Mouse (Mus musculus): ENCODE measurements around the gene Rnf146. TPM values are rescaled to one million over a fixed set of nuclear protein-coding genes. Genes with fewer than 3 reads are reported as not detected.

The Rnf146 gene
- total and polyA plus RNA-seq, 2 experiments from 2014 or later = 45.2 to 62.6 TPM

- DNase-seq (ENCODE audit: low spot score) (no peak), ATAC-seq (ENCODE audit: low FRiP score) (no peak)
- Histone ChIP-seq H3K27ac (ENCODE audit: low read depth, low read length) (no peak overlapping the region), H3K9ac (replicated peaks; ENCODE audit: low read length, poor library complexity, severe bottlenecking) (no peak overlapping the region), H3K27me3 (ENCODE audit: insufficient read depth, low read length) (no peaks in the 10 kb centered on the region), H3K4me1 (ENCODE audit: insufficient read depth, low read length) (no peaks in the 10 kb centered on the region), H3K4me3 (ENCODE audit: low read depth, low read length) (no peak overlapping the region), H3K9me3 (ENCODE audit: low read length) (no peaks in the 10 kb centered on the region), H3K36me3 (ENCODE audit: insufficient read depth, low read length) (peaks cover 11% of the 10 kb centered on the region), H3K4me2 (ENCODE audit: low read depth, low read length, poor library complexity, severe bottlenecking) (no peak overlapping the region)
- TF ChIP-seq CTCF (IDR thresholded peaks at IDR 0.05) = no peak
- 96% methylated on average over 4 of the region's 4 CpGs for WGBS
Observed at GRCm38 (mm10) chr10:29344232-29344631, 18.0 kb downstream of the Rnf146 start.

- DNase-seq (ENCODE audit: low spot score) = peak; percentile 76
- H3K4me1 ChIP-seq (ENCODE audit: insufficient read depth, low read length) = no peaks in the 10 kb centered on the region
- peak; percentile 83 for TF ChIP-seq CTCF (IDR thresholded peaks at IDR 0.05)
- no peak overlapping the region for H3K4me2 ChIP-seq (ENCODE audit: low read depth, low read length, poor library complexity, severe bottlenecking)
- no peaks in the 10 kb centered on the region; the same call in 1 of the 2 replicates for H3K36me3 ChIP-seq (ENCODE audit: insufficient read depth, low read length)
- no peaks in the 10 kb centered on the region for H3K27me3 ChIP-seq (ENCODE audit: insufficient read depth, low read length)
- ATAC-seq (ENCODE audit: low FRiP score) = no peak
- 52% methylated on average over 4 of the region's 4 CpGs for WGBS
- no peaks in the 10 kb centered on the region for H3K9me3 ChIP-seq (ENCODE audit: low read length)
- H3K4me3 ChIP-seq (ENCODE audit: low read depth, low read length) = no peak overlapping the region
- H3K9ac ChIP-seq (replicated peaks; ENCODE audit: low read length, poor library complexity, severe bottlenecking) = no peak overlapping the region
- no peak overlapping the region for H3K27ac ChIP-seq (ENCODE audit: low read depth, low read length)
Observed at GRCm38 (mm10) chr10:29338355-29339056, 23.7 kb downstream of the Rnf146 start.

- WGBS = 80% methylated on average over 4 of the region's 4 CpGs
- Histone ChIP-seq H3K27ac (ENCODE audit: low read depth, low read length) (no peak overlapping the region), H3K27me3 (ENCODE audit: insufficient read depth, low read length) (no peaks in the 10 kb centered on the region), H3K36me3 (ENCODE audit: insufficient read depth, low read length) (no peaks in the 10 kb centered on the region), H3K4me3 (ENCODE audit: low read depth, low read length) (no peak overlapping the region), H3K4me2 (ENCODE audit: low read depth, low read length, poor library complexity, severe bottlenecking) (no peak overlapping the region), H3K9me3 (ENCODE audit: low read length) (no peaks in the 10 kb centered on the region), H3K9ac (replicated peaks; ENCODE audit: low read length, poor library complexity, severe bottlenecking) (no peak overlapping the region), H3K4me1 (ENCODE audit: insufficient read depth, low read length) (no peaks in the 10 kb centered on the region)
- TF ChIP-seq CTCF (IDR thresholded peaks at IDR 0.05) = no peak
- no peak for ATAC-seq (ENCODE audit: low FRiP score)
- DNase-seq (ENCODE audit: low spot score) = no peak
Observed at GRCm38 (mm10) chr10:29333836-29334235, 28.4 kb downstream of the Rnf146 start.

GRCm38 (mm10) chr10:29324817-29325216 lies 37.4 kb downstream of the Rnf146 start:
- Histone ChIP-seq H3K27ac (ENCODE audit: low read depth, low read length) (no peak overlapping the region), H3K4me1 (ENCODE audit: insufficient read depth, low read length) (no peaks in the 10 kb centered on the region), H3K36me3 (ENCODE audit: insufficient read depth, low read length) (no peaks in the 10 kb centered on the region), H3K9ac (replicated peaks; ENCODE audit: low read length, poor library complexity, severe bottlenecking) (no peak overlapping the region), H3K4me3 (ENCODE audit: low read depth, low read length) (no peak overlapping the region), H3K9me3 (ENCODE audit: low read length) (no peaks in the 10 kb centered on the region), H3K4me2 (ENCODE audit: low read depth, low read length, poor library complexity, severe bottlenecking) (no peak overlapping the region), H3K27me3 (ENCODE audit: insufficient read depth, low read length) (no peaks in the 10 kb centered on the region)
- no peak for TF ChIP-seq CTCF (IDR thresholded peaks at IDR 0.05)
- DNase-seq (ENCODE audit: low spot score) (no peak), ATAC-seq (ENCODE audit: low FRiP score) (no peak)
- 94% methylated on average over 2 of the region's 2 CpGs for WGBS

GRCm38 (mm10) chr10:29313905-29314304 lies 48.3 kb downstream of the Rnf146 start:
- peak overlapping the region; percentile 61 for H3K4me3 ChIP-seq (ENCODE audit: low read depth, low read length)
- no peaks in the 10 kb centered on the region for H3K9me3 ChIP-seq (ENCODE audit: low read length)
- DNase-seq (ENCODE audit: low spot score) (no peak), ATAC-seq (ENCODE audit: low FRiP score) (no peak)
- no peaks in the 10 kb centered on the region for H3K36me3 ChIP-seq (ENCODE audit: insufficient read depth, low read length)
- no peaks in the 10 kb centered on the region for H3K4me1 ChIP-seq (ENCODE audit: insufficient read depth, low read length)
- TF ChIP-seq CTCF (IDR thresholded peaks at IDR 0.05) = no peak
- H3K9ac ChIP-seq (replicated peaks; ENCODE audit: low read length, poor library complexity, severe bottlenecking) = no peak overlapping the region
- 29% methylated on average over 5 of the region's 5 CpGs for WGBS
- H3K27ac ChIP-seq (ENCODE audit: low read depth, low read length) = no peak overlapping the region
- H3K27me3 ChIP-seq (ENCODE audit: insufficient read depth, low read length) = no peaks in the 10 kb centered on the region
- peak overlapping the region; percentile 55 for H3K4me2 ChIP-seq (ENCODE audit: low read depth, low read length, poor library complexity, severe bottlenecking)

- Histone ChIP-seq H3K4me2 (ENCODE audit: low read depth, low read length, poor library complexity, severe bottlenecking) (peak within 1 kb of the TSS; percentile 55), H3K36me3 (ENCODE audit: insufficient read depth, low read length) (no peaks in the 10 kb centered on the region), H3K9ac (replicated peaks; ENCODE audit: low read length, poor library complexity, severe bottlenecking) (peak within 1 kb of the TSS; percentile 55), H3K4me3 (ENCODE audit: low read depth, low read length) (peak within 1 kb of the TSS; percentile 61), H3K4me1 (ENCODE audit: insufficient read depth, low read length) (no peaks in the 10 kb centered on the region), H3K27me3 (ENCODE audit: insufficient read depth, low read length) (no peaks in the 10 kb centered on the region), H3K27ac (ENCODE audit: low read depth, low read length) (peak within 1 kb of the TSS; percentile 83), H3K9me3 (ENCODE audit: low read length) (no peaks in the 10 kb centered on the region)
- under 1% methylated on average over 40 of the region's 49 CpGs for WGBS
- TF ChIP-seq CTCF (IDR thresholded peaks at IDR 0.05) = peak; percentile 91
- DNase-seq (ENCODE audit: low spot score) = peak; percentile 93
- peak; percentile 99 for ATAC-seq (ENCODE audit: low FRiP score)
Observed at GRCm38 (mm10) chr10:29313064-29313638, 49.1 kb downstream of the Rnf146 start, which contains the start of gene Echdc1. Gene Echdc1 (plus strand): TSS chr10:29313166.

All from midbrain, postnatal 0 days (tissue).